In genomic region chr4:105181014-105181658, GRCm38 (mm10) we compare ENCODE assay signal across 10 mouse cellular contexts. TPM values are rescaled to one million over a fixed set of nuclear protein-coding genes. Genes with fewer than 3 reads are reported as not detected.
DNase-seq lines count a peak whose midpoint lies in the region; ATAC-seq and TF ChIP-seq lines count a peak whose summit lies in the region.
"Had no signal": no experiment of that assay in that cellular context is flagged by ENCODE, and none has a peak within 500 bp of the region (broad histone marks: within the 10 kb centered on the region; RNA-seq: fewer than 3 reads in every experiment).

No protein-coding gene starts in this region.

- ATAC-seq in forebrain, postnatal 0 days = peak; percentile 86
- ATAC-seq in kidney, embryonic 15.5 days (replicated peaks; ENCODE audit: low FRiP score) = no peak

- 10% methylated on average over 16 of the region's 16 CpGs for WGBS in forebrain, postnatal 0 days
- WGBS in kidney, embryonic 15.5 days = 49% methylated on average over 16 of the region's 16 CpGs
- WGBS in heart, adult 2 months = 58% methylated on average over 16 of the region's 16 CpGs

- peaks cover 8% of the 10 kb centered on the region for H3K4me1 ChIP-seq in forebrain, postnatal 0 days (ENCODE audit: insufficient read depth)
- H3K4me1 ChIP-seq in kidney, embryonic 15.5 days = peaks cover 37% of the 10 kb centered on the region
- peaks cover 32% of the 10 kb centered on the region for H3K4me1 ChIP-seq in heart, adult 2 months (ENCODE audit: control insufficient read depth, insufficient read depth, low read length)
- H3K4me1 ChIP-seq: liver, embryonic 13.5 days had no signal

- peak overlapping the region; percentile 68 for H3K27ac ChIP-seq in forebrain, postnatal 0 days (ENCODE audit: low read depth, low read length)
- H3K27ac ChIP-seq in kidney, embryonic 15.5 days = no peak overlapping the region
- H3K27ac ChIP-seq in heart, adult 2 months = no peak overlapping the region
- H3K27ac ChIP-seq: embryonic facial prominence, embryonic 15.5 days; liver, embryonic 13.5 days had no signal

- no peak for TF ChIP-seq POLR2A in heart, adult 2 months (IDR thresholded peaks at IDR 0.05; ENCODE audit: insufficient read depth, low read depth, low read length)

- no peaks in the 10 kb centered on the region for H3K9me3 ChIP-seq in forebrain, postnatal 0 days (ENCODE audit: low read length)
- no peaks in the 10 kb centered on the region for H3K9me3 ChIP-seq in kidney, embryonic 15.5 days (replicated peaks)
- H3K9me3 ChIP-seq: embryonic facial prominence, embryonic 15.5 days; liver, embryonic 13.5 days had no signal

- H3K27me3 ChIP-seq in forebrain, postnatal 0 days (ENCODE audit: insufficient read depth, low read length) = no peaks in the 10 kb centered on the region
- H3K27me3 ChIP-seq in kidney, embryonic 15.5 days = no peaks in the 10 kb centered on the region
- H3K27me3 ChIP-seq in heart, adult 2 months (ENCODE audit: control insufficient read depth, insufficient read depth, low read length) = no peaks in the 10 kb centered on the region
- H3K27me3 ChIP-seq: embryonic facial prominence, embryonic 15.5 days; liver, embryonic 13.5 days had no signal

- no peak overlapping the region for H3K9ac ChIP-seq in forebrain, postnatal 0 days
- H3K9ac ChIP-seq in kidney, embryonic 15.5 days = no peak overlapping the region
- H3K9ac ChIP-seq in heart, adult 2 months (ENCODE audit: low read depth, low read length) = no peak overlapping the region; the same call in 1 of the 2 replicates
- H3K9ac ChIP-seq: embryonic facial prominence, embryonic 15.5 days; liver, embryonic 13.5 days had no signal

- H3K4me3 ChIP-seq in forebrain, postnatal 0 days (ENCODE audit: low read depth, low read length) = no peak overlapping the region
- H3K4me3 ChIP-seq in kidney, embryonic 15.5 days (replicated peaks) = no peak overlapping the region
- no peak overlapping the region for H3K4me3 ChIP-seq in heart, adult 2 months
- H3K4me3 ChIP-seq: embryonic facial prominence, embryonic 15.5 days; liver, embryonic 13.5 days had no signal

- no peak for TF ChIP-seq CTCF in forebrain, postnatal 0 days (IDR thresholded peaks at IDR 0.05; ENCODE audit: low read depth)
- no peak for TF ChIP-seq CTCF in heart, adult 2 months (IDR thresholded peaks at IDR 0.05)

- peak; percentile 72 for DNase-seq in layer of hippocampus, adult 11-12 months (ENCODE audit: low spot score)
- no peak for DNase-seq in layer of hippocampus, adult 9-10 months (ENCODE audit: low spot score)
- DNase-seq in forebrain, postnatal 0 days = peak; percentile 83
- DNase-seq in left cerebral cortex, postnatal 14 days (ENCODE audit: low spot score in 2 of 2) = peak; percentile 61 to 85
- DNase-seq in right cerebral cortex, postnatal 25 days = peak; percentile 32
- no peak for DNase-seq in spleen, postnatal 36 days (ENCODE audit: low spot score in 2 of 2)
- DNase-seq in heart, adult 2 months = no peak
- DNase-seq: liver, embryonic 13.5 days had no signal

- peak overlapping the region; percentile 20 for H3K4me2 ChIP-seq in forebrain, postnatal 0 days (ENCODE audit: low read depth)
- no peak overlapping the region for H3K4me2 ChIP-seq in kidney, embryonic 15.5 days
- H3K4me2 ChIP-seq: embryonic facial prominence, embryonic 15.5 days; liver, embryonic 13.5 days had no signal

- no peak for TF ChIP-seq EP300 in heart, adult 2 months (IDR thresholded peaks at IDR 0.05; ENCODE audit: insufficient read depth, low read depth, low read length)

- H3K79me2 ChIP-seq in heart, adult 2 months (replicated peaks; ENCODE audit: control insufficient read depth, insufficient read depth, low read length) = peaks cover 5% of the 10 kb centered on the region

- H3K36me3 ChIP-seq in forebrain, postnatal 0 days (ENCODE audit: insufficient read depth) = no peaks in the 10 kb centered on the region
- H3K36me3 ChIP-seq in kidney, embryonic 15.5 days = 0 out of 2 replicates have a peak, but pooled peaks cover 7% of the 10 kb centered on the region
- H3K36me3 ChIP-seq in heart, adult 2 months (ENCODE audit: control insufficient read depth, insufficient read depth, low read length) = peaks cover 53% of the 10 kb centered on the region
- H3K36me3 ChIP-seq: liver, embryonic 13.5 days had no signal

- intact Hi-C loops in left cerebral cortex, postnatal 14 days (cut with DNase I) = no loop called here
- intact Hi-C loops in heart, adult 2 months (cut with DNase I) = loop anchor here (2.0 kb wide), 1 partner anchor 20 kb away; no protein-coding TSS in a partner anchor

RNA-seq across cellular contexts. Expression of gene Plpp3, which starts 24.0 kb away (rescaled TPM):
- total RNA-seq in forebrain, postnatal 0 days (2014; rRNA removed) = 64.8 and 87.3 TPM in 2 replicates
- 82.8 and 117 TPM in 2 replicates for polyA plus RNA-seq in forebrain, postnatal 0 days (2015; fragmentation: Nextera tagmentation; extraction: Ambion mirVana)
- 100 to 1,000 TPM; 136 to 166 TPM for total RNA-seq in left cerebral cortex, postnatal 14 days (2021)
- polyA plus RNA-seq in kidney, embryonic 15.5 days (2015; fragmentation: Nextera tagmentation; extraction: Ambion mirVana) = 58.2 and 65.5 TPM in 2 replicates
- total RNA-seq in heart, adult 2 months (2021) = 10 to 100 TPM; 64.8 to 74.0 TPM
- 76.9 and 92.0 TPM in 2 replicates for polyA plus RNA-seq in heart, adult 2 months (2012; rRNA removed)

Comparison
In these comparisons a context has a peak if more than half of its experiments do, and no peak if none do; other contexts are left out.
1. DNase-seq: peak in layer of hippocampus, adult 11-12 months (single experiment), forebrain, postnatal 0 days (single experiment), left cerebral cortex, postnatal 14 days (2 of 2) and right cerebral cortex, postnatal 25 days (single experiment); none in layer of hippocampus, adult 9-10 months (single experiment), spleen, postnatal 36 days (0 of 2) and heart, adult 2 months (0 of 2).